Mouse (Mus musculus): ENCODE measurements around the gene Paqr4.

- TF ChIP-seq EP300 (IDR thresholded peaks at IDR 0.05) (no peak), CTCF (IDR thresholded peaks at IDR 0.05) (peak; percentile 91)
Observed at GRCm38 (mm10) chr17:23774090-23774489, 33.4 kb upstream of the Paqr4 start.
